Mouse (Mus musculus): Measurements from ENCODE around the gene Ptbp1.

GRCm38 (mm10) chr10:79808728-79809127 lies 45.5 kb upstream of the Ptbp1 start:
- TF ChIP-seq TAL1 (IDR thresholded peaks at IDR 0.05; ENCODE audit: low read length) (no peak), GATA1 (IDR thresholded peaks at IDR 0.05; ENCODE audit: low read length) (no peak)

All from erythroblast, embryonic 14.5 days (primary cell).